20 mouse cellular contexts compared by ENCODE assay signal in the genomic region with DNA sequence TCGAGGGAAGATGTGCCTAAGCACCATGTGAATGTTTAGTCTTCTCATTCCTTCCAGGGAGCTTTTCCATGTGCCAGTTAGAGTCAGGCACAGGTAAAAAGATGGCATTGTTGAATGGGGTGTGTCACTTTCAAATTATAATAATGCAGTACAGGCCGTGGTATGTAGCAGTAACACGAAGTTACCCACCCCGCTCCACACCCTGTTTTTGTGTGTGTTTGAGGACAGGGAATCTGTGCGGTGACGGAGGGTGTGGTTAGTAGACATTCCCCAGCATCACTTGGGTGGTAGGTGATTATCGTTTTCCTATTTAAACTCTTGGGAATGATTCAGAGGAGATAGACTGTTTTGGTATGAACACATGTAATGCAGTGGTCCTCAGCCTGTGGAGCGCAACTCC.
"Had no signal": no experiment of that assay in that cellular context is flagged by ENCODE, and none has a peak within 500 bp of the region (broad histone marks: within the 10 kb centered on the region; RNA-seq: fewer than 3 reads in every experiment).

No protein-coding gene starts in this region.

- ATAC-seq: inflammation-experienced regulatory T-cells, adult 6 months; intestine, embryonic 16.5 days; liver, embryonic 12.5 days; midbrain, embryonic 13.5 days; midbrain, embryonic 16.5 days had no signal

- H3K36me3 ChIP-seq: limb, embryonic 13.5 days; liver, embryonic 12.5 days; liver, embryonic 15.5 days; lung, embryonic 15.5 days; midbrain, embryonic 10.5 days; midbrain, embryonic 13.5 days; neural tube, embryonic 13.5 days had no signal

- H3K4me1 ChIP-seq: midbrain, embryonic 10.5 days; midbrain, embryonic 13.5 days; neural tube, embryonic 13.5 days had no signal

- H3K9ac ChIP-seq: limb, embryonic 13.5 days; liver, embryonic 12.5 days; liver, embryonic 15.5 days; lung, embryonic 15.5 days; midbrain, embryonic 13.5 days; neural tube, embryonic 13.5 days had no signal

- H3K27me3 ChIP-seq: limb, embryonic 13.5 days; liver, embryonic 12.5 days; liver, embryonic 15.5 days; lung, embryonic 15.5 days; megakaryocyte, embryonic 14.5 days; midbrain, embryonic 13.5 days; neural tube, embryonic 13.5 days had no signal

- H3K4me3 ChIP-seq: limb, embryonic 13.5 days; liver, embryonic 12.5 days; liver, embryonic 15.5 days; lung, embryonic 15.5 days; megakaryocyte, embryonic 14.5 days; midbrain, embryonic 10.5 days; midbrain, embryonic 13.5 days; myocyte; neural tube, embryonic 13.5 days had no signal

- H3K4me2 ChIP-seq: limb, embryonic 13.5 days; liver, embryonic 12.5 days; liver, embryonic 15.5 days; lung, embryonic 15.5 days; midbrain, embryonic 13.5 days; neural tube, embryonic 13.5 days had no signal

- H3K27ac ChIP-seq: limb, embryonic 13.5 days; liver, embryonic 12.5 days; liver, embryonic 15.5 days; lung, embryonic 15.5 days; midbrain, embryonic 10.5 days; midbrain, embryonic 13.5 days; neural tube, embryonic 13.5 days had no signal

- DNase-seq: kidney, adult 18-20 months; kidney, postnatal 14 days; kidney, postnatal 4 days; layer of hippocampus, adult 9-11 months; liver; lung, adult 18-20 months; retina, postnatal 1 day; thymus, postnatal 25 days had no signal

- H3K9me3 ChIP-seq: limb, embryonic 13.5 days; liver, embryonic 12.5 days; liver, embryonic 15.5 days; lung, embryonic 15.5 days; megakaryocyte, embryonic 14.5 days; midbrain, embryonic 10.5 days; midbrain, embryonic 13.5 days; neural tube, embryonic 13.5 days had no signal
